Mouse (Mus musculus): Measurements from ENCODE around the gene Ajuba. TPM values are rescaled to one million over a fixed set of nuclear protein-coding genes. Genes with fewer than 3 reads are reported as not detected.

Gene Ajuba
- polyA plus RNA-seq (2017; shearing (Covaris generic)), result 0.40 TPM

GRCm38 (mm10) chr14:54577089-54577982 lies at the start of gene Ajuba:
Gene Ajuba (minus strand): TSS chr14:54577558.

GRCm38 (mm10) chr14:54621133-54621532 lies 43.8 kb upstream of the Ajuba start, which contains the start of gene Psmb11:
Gene Psmb11 (plus strand): TSS chr14:54621433.

GRCm38 (mm10) chr14:54617897-54618365 lies 40.6 kb upstream of the Ajuba start, which contains the start of gene Psmb5:
Gene Psmb5 (minus strand): TSS chr14:54618022.

DNA sequence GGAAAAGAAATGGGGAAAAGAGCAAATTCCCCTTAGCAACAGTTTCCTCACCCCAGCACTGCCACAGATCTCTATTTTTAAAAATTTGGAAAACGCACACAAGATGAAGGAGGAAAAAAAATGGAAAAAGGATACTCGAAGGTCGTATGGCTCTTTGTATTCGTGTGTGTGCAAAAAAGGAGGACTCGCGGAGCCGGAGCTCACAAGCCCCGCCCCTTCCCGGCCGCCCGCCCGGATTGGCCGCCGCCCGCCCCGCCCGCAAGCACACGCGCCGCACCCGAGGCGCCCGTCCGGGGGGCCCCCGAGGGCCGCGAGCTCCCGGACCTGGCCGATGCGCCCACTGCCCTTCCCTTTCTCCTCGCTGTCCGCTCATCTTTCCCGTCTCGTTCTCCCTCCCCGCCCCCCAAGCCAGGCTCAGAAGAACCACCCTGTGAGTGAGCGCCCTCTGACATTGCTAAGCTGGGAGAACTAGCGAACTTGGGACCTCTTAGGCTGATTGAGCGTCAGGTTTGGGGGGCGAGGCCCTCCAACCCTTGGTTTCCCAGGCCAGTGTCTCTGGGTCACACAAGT lies 28.5 kb upstream of the Ajuba start, which contains the start of gene 4931414P19Rik:
4931414P19Rik (minus strand) TSS at position 242 of the 570 bp plus-strand sequence.

DNA sequence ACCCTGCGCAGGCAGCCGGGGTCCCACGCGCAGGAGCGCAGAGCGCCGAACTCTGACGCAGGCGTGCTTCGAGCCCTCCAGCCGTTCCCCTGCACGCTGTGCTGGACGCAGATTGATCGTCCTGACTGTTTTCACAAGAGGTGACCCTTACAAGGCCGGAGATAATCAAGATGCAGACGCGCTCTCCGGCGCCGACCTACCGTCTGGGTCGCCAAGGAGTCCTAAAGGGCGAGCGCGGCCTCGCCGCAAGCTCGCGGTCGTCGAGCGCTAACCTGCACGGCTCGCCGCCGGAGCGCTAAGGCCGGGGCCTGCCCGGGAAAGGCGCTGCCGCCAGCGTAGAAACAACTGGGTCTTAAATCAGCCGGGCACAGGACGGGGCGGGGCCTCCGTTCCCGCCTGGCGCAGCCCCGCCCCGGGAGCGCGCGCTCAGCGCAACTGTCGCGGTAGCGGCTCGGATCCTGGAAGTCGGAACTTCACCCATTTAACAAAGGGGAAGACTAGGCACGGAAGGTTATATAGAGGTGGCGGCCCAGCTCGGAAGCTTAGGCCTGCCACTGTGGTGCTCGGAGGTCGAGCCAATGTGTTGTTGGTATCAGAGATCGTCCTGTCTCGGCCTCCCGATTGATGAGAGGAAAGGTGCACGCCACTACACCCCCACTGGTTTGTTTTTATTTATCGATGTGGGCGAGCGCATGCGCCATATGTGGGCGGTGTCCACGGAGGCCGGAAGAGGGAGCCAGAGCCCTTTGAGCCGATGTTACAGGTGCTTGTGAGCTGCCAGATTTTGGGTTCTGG lies 23.2 kb downstream of the Ajuba start, which contains the start of gene Haus4:
Haus4 (minus strand) TSS at position 642 of the 795 bp plus-strand sequence.

Other genes starting within 250 kb of the Ajuba start
- 34.9 TPM for gene Oxa1l, start 216.7 kb downstream of the Ajuba start, polyA plus RNA-seq (2017; shearing (Covaris generic))
- 0.44 TPM for gene Slc7a7, start 159.8 kb downstream of the Ajuba start, polyA plus RNA-seq (2017; shearing (Covaris generic))
- gene Mrpl52, start 150.6 kb downstream of the Ajuba start, polyA plus RNA-seq (2017; shearing (Covaris generic)), result 128 TPM
- 0.91 TPM for gene Mmp14, start 145.9 kb downstream of the Ajuba start, polyA plus RNA-seq (2017; shearing (Covaris generic))
- gene Lrp10, start 113.4 kb downstream of the Ajuba start, polyA plus RNA-seq (2017; shearing (Covaris generic)), result 269 TPM
- gene Rem2, start 101.5 kb downstream of the Ajuba start, polyA plus RNA-seq (2017; shearing (Covaris generic)), result 0.26 TPM
- gene Prmt5, start 60.0 kb downstream of the Ajuba start, polyA plus RNA-seq (2017; shearing (Covaris generic)), result 26.2 TPM
- 28.5 TPM for gene Haus4, start 22.9 kb downstream of the Ajuba start, polyA plus RNA-seq (2017; shearing (Covaris generic))
- gene 4931414P19Rik, start 28.4 kb upstream of the Ajuba start, polyA plus RNA-seq (2017; shearing (Covaris generic)), result 0.41 TPM
- gene Psmb5, start 40.5 kb upstream of the Ajuba start, polyA plus RNA-seq (2017; shearing (Covaris generic)), result 112 TPM
- not detected for gene Psmb11, start 43.9 kb upstream of the Ajuba start, polyA plus RNA-seq (2017; shearing (Covaris generic))
- gene Gm17606, start 63.4 kb upstream of the Ajuba start, polyA plus RNA-seq (2017; shearing (Covaris generic)), result not detected
- gene Cdh24, start 63.8 kb upstream of the Ajuba start, polyA plus RNA-seq (2017; shearing (Covaris generic)), result 3.7 TPM
- 53.0 TPM for gene 1700123O20Rik, start 108.7 kb upstream of the Ajuba start, polyA plus RNA-seq (2017; shearing (Covaris generic))
- gene Acin1, start 109.4 kb upstream of the Ajuba start, polyA plus RNA-seq (2017; shearing (Covaris generic)), result 106 TPM
- gene Gm29776, start 121.3 kb upstream of the Ajuba start, polyA plus RNA-seq (2017; shearing (Covaris generic)), result 0.16 TPM
- not detected for gene Cebpe, start 134.6 kb upstream of the Ajuba start, polyA plus RNA-seq (2017; shearing (Covaris generic))
- not detected for gene Slc7a8, start 204.4 kb upstream of the Ajuba start, polyA plus RNA-seq (2017; shearing (Covaris generic))
- gene Rnf212b, start 236.6 kb upstream of the Ajuba start, polyA plus RNA-seq (2017; shearing (Covaris generic)), result not detected

Measured in effector memory CD4-positive, alpha-beta T cell, adult 5 months (primary cell).